Mouse (Mus musculus) ES-E14 (cell line): Measurements from ENCODE around the gene Sdhaf2. TPM values are rescaled to one million over a fixed set of nuclear protein-coding genes. Genes with fewer than 3 reads are reported as not detected.

ENCODE experiments used
- DNase-seq: peaks from one replicate; pipeline ENCODE4 v3.0.0-alpha.2; 2013; ENCODE audit warnings: low read depth, low spot score
- H3K27ac ChIP-seq: 2 replicates; pipeline ENCODE4 v1.5.1; 2012; ENCODE audit warnings: low read depth, mild to moderate bottlenecking, low read length, moderate library complexity, mixed read lengths; ENCODE audit not compliant: poor library complexity, insufficient read depth, severe bottlenecking
- H3K36me3 ChIP-seq: 2 replicates; pipeline ENCODE4 v1.6.1; 2012; ENCODE audit warnings: mild to moderate bottlenecking, low read length, moderate library complexity, mixed read lengths; ENCODE audit not compliant: control insufficient read depth, poor library complexity, insufficient read depth, severe bottlenecking
- H3K4me1 ChIP-seq, 2 experiments: fragments of 150-350 bp in 1 of 2; sonication (generic) in 1 of 2; 2 replicates each; pipeline ENCODE4 v1.6.1; 2012; ENCODE audit warnings: low read length in 2 of 2, mild to moderate bottlenecking in 1 of 2, mixed read lengths in 1 of 2; ENCODE audit not compliant: control insufficient read depth in 2 of 2, insufficient read depth in 2 of 2, poor library complexity in 1 of 2
- H3K4me3 ChIP-seq, 2 experiments: fragments of 150-350 bp in 1 of 2; sonication (generic) in 1 of 2; 2 replicates each; pipeline ENCODE4 v1.5.1; 2012; ENCODE audit warnings: low read length in 2 of 2, low read depth in 1 of 2, mild to moderate bottlenecking in 1 of 2, mixed read lengths in 1 of 2; ENCODE audit not compliant: insufficient read depth in 1 of 2, poor library complexity in 1 of 2, severe bottlenecking in 1 of 2
- H3K9ac ChIP-seq: 2 replicates; pipeline ENCODE4 v1.6.1; 2012; ENCODE audit warnings: low read depth, mild to moderate bottlenecking, low read length, mixed read lengths; ENCODE audit not compliant: poor library complexity, insufficient read depth, severe bottlenecking
- H3K9me3 ChIP-seq: fragments of 150-350 bp; sonication (generic); 2 replicates; pipeline ENCODE4 v1.6.1; 2012; ENCODE audit warnings: low read depth, mild to moderate bottlenecking, low read length; ENCODE audit not compliant: control insufficient read depth, insufficient read depth
- CHD2 ChIP-seq: IDR thresholded peaks from 2 replicates; pipeline ENCODE4 v1.6.1; 2014; ENCODE audit warnings: mild to moderate bottlenecking, low read depth, low read length, inconsistent platforms
- HCFC1 ChIP-seq: IDR thresholded peaks from 2 replicates; pipeline ENCODE4 v1.6.1; 2012; ENCODE audit warnings: low read length, inconsistent platforms, borderline replicate concordance; ENCODE audit not compliant: insufficient read depth
- MAFK ChIP-seq: IDR thresholded peaks from 2 replicates; pipeline ENCODE4 v1.6.1; 2014; ENCODE audit warnings: mild to moderate bottlenecking, low read depth, low read length, inconsistent platforms; ENCODE audit not compliant: insufficient read depth
- ZC3H11A ChIP-seq: IDR thresholded peaks from 2 replicates; pipeline ENCODE4 v1.6.1; 2012; ENCODE audit warnings: low read depth, mild to moderate bottlenecking, inconsistent platforms, low read length, borderline replicate concordance
- ZNF384 ChIP-seq: IDR thresholded peaks from 2 replicates; pipeline ENCODE4 v1.6.1; 2012; ENCODE audit warnings: low read depth, low read length, inconsistent platforms
- in situ Hi-C, 2 experiments: fragments of 600-800 bp; cut with MboI; formaldehyde crosslinking; loops; one replicate each; pipeline ENCODE4 v1.15.1; 2025; ENCODE audit warnings: low sequenced_read_pairs in 2 of 2, inconsistent platforms in 1 of 2; ENCODE audit not compliant: unreplicated experiment in 2 of 2
- total RNA-seq: library from RNA; depleted of rRNA; stranded (reverse); fragments of 300-350 nt; gene quantifications from 2 replicates; pipeline ENCODE4 v1.2.3, GENCODE M21; 2012

Sdhaf2 gene
- total RNA-seq, 1 experiment = 31.3 TPM

GRCm38 (mm10) chr19:10469171-10469658 is 56.7 kb downstream of the Sdhaf2 start:
- DNase-seq = no peak
- no peak for TF ChIP-seq ZNF384
- no peak for TF ChIP-seq MAFK
- no peak for TF ChIP-seq CHD2
- TF ChIP-seq ZC3H11A = no peak
- TF ChIP-seq HCFC1 = no peak
- no peak overlapping the region for H3K9ac ChIP-seq
- H3K9me3 ChIP-seq = no peaks in the 10 kb centered on the region
- in situ Hi-C loops = no loop called here
- no peaks in the 10 kb centered on the region for H3K36me3 ChIP-seq
- no peak overlapping the region for H3K27ac ChIP-seq
- H3K4me1 ChIP-seq = peaks cover 0 to 6% of the 10 kb centered on the region in 2 experiments; a peak in 1 of 4 replicates
- no peak overlapping the region for H3K4me3 ChIP-seq

DNA sequence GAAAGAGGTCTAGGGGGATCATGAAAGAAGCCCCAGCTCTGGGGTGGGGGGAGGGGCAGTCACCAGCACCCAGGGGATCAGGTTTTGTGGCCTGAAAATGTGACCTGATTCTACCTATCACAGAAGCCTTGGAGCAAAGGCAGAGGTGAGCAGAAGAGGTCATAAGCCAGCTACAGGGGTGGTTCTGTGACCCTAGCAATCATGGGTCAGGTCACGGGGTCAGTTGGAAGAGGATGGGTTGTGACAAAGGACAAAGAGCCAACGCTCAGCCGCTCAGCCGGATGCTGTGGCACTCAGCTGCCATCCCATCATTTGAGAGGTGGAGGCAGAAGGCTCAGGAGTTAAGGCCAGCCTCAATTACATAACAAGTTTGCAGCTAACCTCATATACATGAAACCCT is 61.5 kb downstream of the Sdhaf2 start:
- in situ Hi-C loops = no loop called here
- H3K27ac ChIP-seq = no peak overlapping the region

DNA sequence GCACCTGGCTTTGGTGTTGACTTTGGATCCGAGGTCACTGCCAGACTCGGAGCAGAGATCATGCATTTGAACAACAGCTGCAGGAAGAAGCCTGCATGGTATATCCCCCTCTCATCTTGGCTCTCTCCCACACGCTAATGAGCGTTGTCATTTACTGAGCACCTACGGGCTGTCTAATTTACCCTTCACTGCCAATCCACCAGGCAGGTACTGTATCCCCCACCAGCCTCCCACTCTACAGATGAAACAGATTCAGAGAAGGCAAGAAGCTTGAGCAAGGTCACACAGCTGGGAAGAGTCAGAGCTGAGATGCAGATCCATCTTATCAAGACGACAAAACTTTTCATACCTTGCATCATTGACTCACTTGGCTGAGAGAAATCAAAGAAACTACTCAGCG is 64.4 kb downstream of the Sdhaf2 start:
- Histone ChIP-seq H3K4me1 (peaks cover 0 to 19% of the 10 kb centered on the region in 2 experiments; a peak in 1 of 4 replicates), H3K9me3 (no peaks in the 10 kb centered on the region), H3K27ac (no peak overlapping the region), H3K36me3 (no peaks in the 10 kb centered on the region), H3K9ac (no peak overlapping the region), H3K4me3 (no peak overlapping the region)
- no peak for DNase-seq
- in situ Hi-C loops = no loop called here
- TF ChIP-seq MAFK = no peak

More for the DNA sequence above, 61.5 kb downstream of the Sdhaf2 start:
- Histone ChIP-seq H3K9ac (no peak overlapping the region), H3K4me1 (peaks cover 0 to 15% of the 10 kb centered on the region in 2 experiments; a peak in 1 of 4 replicates), H3K4me3 (no peak overlapping the region), H3K9me3 (no peaks in the 10 kb centered on the region), H3K36me3 (no peaks in the 10 kb centered on the region)
- DNase-seq = no peak
- TF ChIP-seq MAFK (no peak), ZNF384 (no peak), CHD2 (no peak), ZC3H11A (no peak), HCFC1 (no peak)

- DNase-seq = no peak
- TF ChIP-seq MAFK (no peak), ZC3H11A (no peak), HCFC1 (no peak), ZNF384 (no peak), CHD2 (no peak)
- no peaks in the 10 kb centered on the region for H3K9me3 ChIP-seq
- peaks cover 0 to 19% of the 10 kb centered on the region in 2 experiments; a peak in 1 of 4 replicates for H3K4me1 ChIP-seq
- in situ Hi-C loops = no loop called here
- H3K9ac ChIP-seq = no peak overlapping the region
- H3K27ac ChIP-seq = no peak overlapping the region
- no peak overlapping the region for H3K4me3 ChIP-seq
- H3K36me3 ChIP-seq = no peaks in the 10 kb centered on the region
These were observed 66.0 kb downstream of the Sdhaf2 start for GRCm38 (mm10) chr19:10459907-10460306.

GRCm38 (mm10) chr19:10458096-10458495 is 67.8 kb downstream of the Sdhaf2 start:
- Histone ChIP-seq H3K9ac (no peak overlapping the region), H3K36me3 (no peaks in the 10 kb centered on the region), H3K4me3 (peak overlapping the region; percentile 28 to 57; a peak in 1 of 4 replicates), H3K27ac (no peak overlapping the region), H3K9me3 (no peaks in the 10 kb centered on the region), H3K4me1 (peaks cover 0 to 14% of the 10 kb centered on the region in 2 experiments; a peak in 1 of 4 replicates)
- DNase-seq = no peak
- TF ChIP-seq ZC3H11A (no peak), HCFC1 (no peak), ZNF384 (no peak), CHD2 (no peak), MAFK (no peak)
- in situ Hi-C loops = no loop called here
